Mouse (Mus musculus) spleen, embryonic (tissue): ENCODE measurements around the gene Insig1.

Source experiments
- CTCF ChIA-PET: fragments of 350-600 bp; sonication (Branson Sonifier 250); formaldehyde crosslinking; loops from one replicate; lab custom pipeline; 2022; lab: Charles Lee

The Insig1 gene

GRCm38 (mm10) chr5:28070828-28071455 is at the start of gene Insig1:
Gene Insig1, plus strand, starts transcription at chr5:28071363.
- CTCF ChIA-PET: no interaction called here

DNA sequence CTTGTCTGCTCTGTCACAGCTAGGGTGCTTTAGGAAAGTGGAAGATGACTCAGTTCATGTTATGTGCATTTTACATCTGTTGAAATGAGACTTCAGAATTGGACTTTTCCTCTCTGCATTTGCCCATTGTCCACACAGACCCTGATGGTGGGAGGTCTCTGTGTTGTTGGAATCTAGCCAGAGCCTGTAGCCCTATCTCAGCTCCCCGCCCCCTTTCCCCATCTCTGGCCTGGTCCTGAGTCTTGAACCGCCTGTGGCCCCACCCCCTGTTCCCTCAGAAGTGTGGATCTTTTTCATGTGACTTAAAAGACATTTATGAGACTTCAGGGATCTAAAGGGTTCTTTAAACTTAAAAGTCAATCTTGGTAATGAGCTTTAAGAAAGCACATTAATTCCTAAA is 47.7 kb upstream of the Insig1 start:
- CTCF ChIA-PET: no interaction called here

GRCm38 (mm10) chr5:28031577-28032236 is 39.5 kb upstream of the Insig1 start:
- CTCF ChIA-PET: no interaction called here

DNA sequence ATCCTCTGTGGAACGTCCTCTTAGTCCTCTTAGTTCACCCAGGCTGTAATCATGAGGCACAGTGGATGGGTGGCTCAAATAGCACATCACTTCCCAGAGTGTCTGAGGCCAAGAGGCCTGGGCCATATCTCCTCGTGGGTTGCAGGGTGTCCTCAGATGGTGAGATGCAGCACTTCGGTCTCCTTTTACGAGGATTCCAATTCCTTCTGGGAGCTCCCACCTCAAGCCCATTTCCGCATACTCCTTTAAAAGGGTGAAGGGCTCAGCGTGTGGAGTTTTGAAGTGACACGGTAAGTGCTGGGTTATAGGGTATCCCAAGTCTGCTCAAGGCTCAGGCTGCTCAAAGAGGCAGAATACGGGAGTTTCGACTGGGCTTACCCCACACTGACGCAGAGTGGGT is 38.3 kb upstream of the Insig1 start:
- CTCF ChIA-PET: no interaction called here

GRCm38 (mm10) chr5:28033281-28033680 is 37.9 kb upstream of the Insig1 start:
- CTCF ChIA-PET: no interaction called here

DNA sequence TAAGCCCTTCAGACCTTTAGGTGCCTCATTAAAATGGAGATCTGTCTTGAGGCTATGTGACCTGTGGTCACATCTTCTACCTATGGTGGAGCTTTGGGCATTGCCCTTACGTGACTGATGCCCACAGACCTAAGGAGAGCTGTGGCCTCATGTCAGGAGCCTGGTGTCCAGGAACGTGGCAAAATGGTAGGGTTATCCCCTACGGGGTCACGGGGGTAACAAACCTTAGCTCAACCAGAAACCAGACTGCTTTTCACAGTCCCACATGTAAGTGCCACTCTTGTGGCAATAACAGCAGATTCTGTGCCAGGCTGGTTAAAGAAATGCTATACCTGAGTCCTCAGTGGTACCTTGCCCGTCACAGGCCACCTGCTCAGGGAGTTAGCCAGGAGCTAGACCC is 37.3 kb upstream of the Insig1 start:
- CTCF ChIA-PET: no interaction called here

- CTCF ChIA-PET: no interaction called here
These were observed 35.2 kb upstream of the Insig1 start for GRCm38 (mm10) chr5:28036011-28036410.

DNA sequence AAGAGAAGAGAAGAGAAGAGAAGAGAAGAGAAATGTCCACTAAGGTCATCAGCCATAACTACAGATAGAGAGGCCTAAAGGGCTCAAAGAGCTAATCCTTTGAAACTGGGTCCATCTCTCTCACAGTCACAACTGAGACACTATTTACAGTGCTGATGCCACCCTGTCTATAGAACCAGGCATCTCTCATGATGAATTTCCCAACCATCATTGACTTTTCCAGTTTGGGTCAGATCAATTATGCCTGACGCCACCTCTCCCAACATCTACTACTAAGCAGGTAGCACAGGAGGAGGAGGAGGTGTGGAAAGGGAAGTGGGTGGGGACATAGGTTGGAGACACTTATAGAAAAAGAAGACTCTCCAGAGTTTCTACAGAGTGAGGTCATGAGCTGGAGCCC is 34.6 kb upstream of the Insig1 start:
- CTCF ChIA-PET: no interaction called here

DNA sequence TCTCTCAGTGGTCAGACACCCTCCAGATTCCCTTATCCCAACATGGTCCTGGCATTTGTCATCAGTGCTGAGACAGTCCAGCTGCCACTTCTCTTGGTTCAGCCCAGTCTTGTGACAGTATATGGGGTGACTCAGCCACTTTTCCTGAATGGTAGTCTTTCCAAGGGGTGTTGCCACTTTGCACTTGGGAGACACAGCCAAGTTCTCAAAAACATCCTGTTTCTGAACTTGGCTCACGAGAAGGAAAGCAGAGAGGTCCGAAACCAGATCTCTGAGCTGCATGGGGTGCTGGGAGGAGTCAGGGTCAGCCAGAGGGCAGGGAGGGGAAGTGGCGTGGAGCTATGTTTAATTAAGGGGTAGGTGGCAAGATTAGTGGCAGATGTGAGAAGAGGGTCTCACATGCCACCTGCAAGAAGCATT is 34.0 kb upstream of the Insig1 start:
- CTCF ChIA-PET: no interaction called here

- CTCF ChIA-PET: no interaction called here
These were observed 33.5 kb upstream of the Insig1 start for GRCm38 (mm10) chr5:28037639-28038038.

DNA sequence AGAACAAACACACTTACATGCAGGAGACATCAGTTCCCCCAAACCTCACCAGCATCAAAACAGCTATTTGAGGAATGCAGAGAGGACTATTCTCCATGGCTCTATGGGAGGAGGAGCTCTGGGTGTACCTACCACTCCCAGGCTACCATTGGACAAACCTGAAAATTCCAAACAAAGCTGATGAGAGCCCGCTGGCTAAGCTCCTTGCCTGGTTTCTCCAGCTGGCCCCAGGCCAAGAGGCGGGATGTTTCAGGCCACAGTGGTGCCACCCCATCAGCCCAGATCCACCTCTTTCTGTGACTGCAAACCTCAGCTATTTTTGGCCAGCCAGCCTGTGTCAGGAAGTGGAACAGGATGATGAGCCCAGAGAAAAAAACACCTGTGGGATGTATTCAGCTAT is 33.0 kb upstream of the Insig1 start:
- CTCF ChIA-PET: no interaction called here

DNA sequence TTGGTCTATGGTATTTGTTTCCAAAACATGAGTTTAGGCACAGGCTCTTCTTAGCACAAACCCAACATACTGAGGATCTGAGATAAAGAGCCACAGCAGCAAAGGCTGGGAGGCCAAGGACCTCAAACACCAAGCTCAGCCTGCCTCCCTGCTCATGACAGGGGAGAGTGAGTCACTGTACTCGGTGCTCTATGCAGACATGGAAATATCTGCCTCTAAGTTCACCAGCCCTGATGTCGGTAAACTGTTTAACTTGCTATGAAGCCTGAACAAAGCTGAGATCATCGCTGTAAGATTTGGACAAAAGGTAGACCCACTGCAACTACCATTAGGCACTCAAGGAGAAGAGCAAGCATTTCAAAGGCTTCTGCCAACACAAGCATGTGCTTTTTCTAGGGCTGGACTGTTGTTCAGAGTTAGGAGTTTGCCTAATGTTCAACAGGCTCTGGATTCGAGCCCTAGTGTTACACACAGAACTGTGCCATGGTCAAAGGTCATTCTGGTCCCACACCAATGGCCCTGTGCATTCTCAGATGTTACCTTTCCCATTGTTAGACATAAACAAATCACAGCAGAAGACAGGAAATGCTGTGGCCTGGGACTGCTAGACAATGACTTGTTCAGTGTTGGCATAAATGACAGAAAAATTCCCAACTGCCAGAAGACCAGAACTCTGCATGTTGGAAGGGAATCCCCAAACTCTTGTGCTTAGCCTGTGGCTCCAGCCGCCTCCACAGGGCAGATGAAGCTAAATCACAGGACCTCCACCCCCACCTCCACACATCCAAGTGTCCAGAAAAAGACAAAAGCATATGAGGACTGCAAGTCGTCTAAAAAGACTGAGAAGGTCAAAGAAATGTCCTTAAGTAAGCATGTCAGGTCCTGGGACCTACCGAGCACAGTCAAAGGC is 31.2 kb upstream of the Insig1 start:
- CTCF ChIA-PET: no interaction called here

DNA sequence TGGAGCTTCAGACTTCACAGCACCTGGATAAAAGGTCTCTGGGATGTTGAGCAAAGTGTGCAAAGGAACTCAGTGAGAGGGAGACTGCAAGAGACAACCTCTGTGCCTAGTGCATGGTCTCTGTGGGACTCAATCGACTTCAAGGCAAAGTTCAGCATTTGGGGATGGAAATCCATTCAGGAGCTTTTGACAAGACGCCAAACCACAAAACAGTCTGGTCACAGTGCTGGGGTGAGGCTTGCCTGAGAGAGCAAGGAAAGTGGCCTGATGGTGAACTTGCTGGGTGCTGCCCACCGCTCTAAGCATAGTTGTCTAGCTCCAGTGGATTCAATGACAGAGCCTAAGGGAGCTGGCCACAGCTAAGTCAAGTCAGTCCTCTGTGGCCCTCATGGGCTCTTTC is 30.4 kb upstream of the Insig1 start:
- CTCF ChIA-PET: no interaction called here

DNA sequence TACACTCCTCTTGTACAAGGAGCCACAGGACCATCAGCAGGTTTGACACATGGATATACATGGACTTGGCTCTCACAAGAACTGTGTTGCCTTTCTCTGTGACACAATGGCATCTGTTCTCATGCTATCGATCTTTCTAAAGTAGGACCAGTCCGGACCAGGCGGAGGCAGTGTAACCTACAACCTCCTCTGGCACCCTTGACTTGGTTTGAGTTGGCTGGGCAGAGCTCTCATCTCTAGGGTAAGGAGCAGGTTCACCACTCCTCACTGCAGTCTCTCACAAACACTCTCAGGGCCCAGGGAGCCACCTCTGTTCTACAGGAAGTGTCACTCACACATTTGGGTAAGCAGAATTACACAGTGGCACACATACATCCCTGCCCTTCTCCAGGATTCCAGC is 29.1 kb upstream of the Insig1 start:
- CTCF ChIA-PET: no interaction called here

DNA sequence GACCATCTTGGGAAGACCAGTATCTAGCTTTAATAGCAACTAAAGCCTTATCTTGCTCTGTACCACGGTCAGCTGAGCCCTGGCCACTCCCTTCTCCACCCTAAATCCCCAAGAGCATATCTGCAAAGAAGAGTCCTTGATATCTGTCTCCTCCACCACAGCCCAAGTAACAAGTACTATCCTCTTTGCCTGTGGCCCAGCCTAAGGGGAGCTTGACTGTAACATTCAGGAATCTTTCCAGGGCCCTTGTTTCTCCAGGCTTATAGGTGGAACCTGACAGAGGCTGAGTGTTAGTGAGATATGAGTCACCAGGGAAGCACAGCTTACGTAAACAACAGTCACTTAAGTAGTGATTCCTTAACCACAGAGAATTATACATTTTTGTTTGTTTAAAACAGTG is 28.4 kb upstream of the Insig1 start:
- CTCF ChIA-PET: no interaction called here

- CTCF ChIA-PET: no interaction called here
These were observed 27.8 kb upstream of the Insig1 start for GRCm38 (mm10) chr5:28043386-28043785.

- CTCF ChIA-PET: no interaction called here
These were observed 24.2 kb upstream of the Insig1 start for GRCm38 (mm10) chr5:28046966-28047365.

DNA sequence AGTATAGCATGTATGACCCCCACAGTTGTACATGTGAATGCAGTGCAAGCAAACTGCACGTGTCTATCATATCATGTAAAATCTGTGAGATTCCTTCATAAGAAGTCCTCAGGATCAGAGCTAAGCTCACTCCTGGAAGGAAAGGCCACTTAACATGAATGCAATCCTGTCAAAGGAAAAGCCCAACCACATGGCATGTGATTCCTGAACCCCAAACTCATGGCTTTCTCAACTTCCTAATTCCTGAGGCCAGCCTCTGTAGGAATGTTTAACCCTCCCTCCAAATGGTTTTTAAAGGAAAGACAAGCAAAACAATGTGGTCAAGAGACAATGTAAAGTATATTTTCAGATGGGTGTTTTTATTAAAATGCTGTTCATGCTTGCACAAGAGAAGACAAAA is 23.2 kb upstream of the Insig1 start:
- CTCF ChIA-PET: no interaction called here

GRCm38 (mm10) chr5:28055450-28055849 is 15.7 kb upstream of the Insig1 start:
- CTCF ChIA-PET: no interaction called here

DNA sequence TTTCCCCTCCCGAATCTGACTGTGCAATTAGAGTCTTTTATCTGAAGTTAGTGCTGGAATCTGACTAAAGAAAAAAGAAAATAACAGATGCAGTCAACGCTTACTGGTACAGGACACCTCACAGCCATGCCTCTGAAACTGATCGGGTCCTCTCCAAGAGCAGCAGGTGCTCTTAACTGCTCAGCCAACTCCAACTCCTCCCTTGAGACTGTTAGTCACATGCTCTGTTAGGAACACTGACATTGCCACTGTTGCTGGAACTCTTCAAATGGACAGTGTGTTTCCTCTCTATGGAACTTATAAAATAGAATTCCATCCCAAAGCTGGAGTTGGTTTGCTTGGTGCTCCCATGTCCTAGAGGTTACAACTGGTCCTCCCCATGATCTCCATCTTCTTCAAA is 14.3 kb upstream of the Insig1 start:
- CTCF ChIA-PET: no interaction called here

- CTCF ChIA-PET: no interaction called here
These were observed 10.7 kb upstream of the Insig1 start for GRCm38 (mm10) chr5:28060506-28060905.

DNA sequence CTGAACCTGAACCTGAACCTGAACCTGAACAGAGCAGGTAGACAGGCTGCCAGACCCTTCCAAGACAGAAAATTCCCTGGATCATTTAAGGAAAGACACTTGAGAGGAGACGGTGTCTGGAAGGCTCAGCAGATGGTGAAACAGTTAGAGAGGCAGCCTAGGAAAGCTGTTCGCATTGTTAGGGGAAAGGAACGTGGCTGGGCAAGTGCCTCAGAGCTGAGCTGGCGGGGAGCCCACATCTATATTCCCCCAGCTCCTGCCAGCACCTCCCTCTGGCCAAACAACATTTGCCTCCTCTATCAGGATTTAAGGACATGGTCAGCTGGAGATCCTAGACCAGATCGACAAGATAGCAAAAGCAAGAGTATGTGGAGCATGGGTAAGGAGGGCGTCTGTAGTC is 10.2 kb upstream of the Insig1 start:
- CTCF ChIA-PET: no interaction called here
